Mouse (Mus musculus): Measurements from ENCODE around the gene Olfr1065.
"Not testable (repeated sequence)": the region's sequence is repeated elsewhere in the genome, so short reads cannot be mapped to it uniquely, and the experiment has no call there.

Gene Olfr1065

GRCm38 (mm10) chr2:86450491-86450890 lies at the start of gene Olfr1065:
Olfr1065 (minus strand) TSS chr2:86450591.
- not testable (repeated sequence) for DNase-seq (ENCODE audit: low read depth)

- DNase-seq (ENCODE audit: low read depth), result no peak
Measured at GRCm38 (mm10) chr2:86487286-86487685, 36.9 kb upstream of the Olfr1065 start, which contains the start of gene Olfr228. Olfr228 (minus strand) TSS chr2:86487386.

- no peak for DNase-seq (ENCODE audit: low read depth)
Measured at GRCm38 (mm10) chr2:86464442-86465109, 14.2 kb upstream of the Olfr1065 start.

GRCm38 (mm10) chr2:86460434-86460833 lies 10.0 kb upstream of the Olfr1065 start:
- no peak for DNase-seq (ENCODE audit: low read depth)

GRCm38 (mm10) chr2:86456169-86456568 lies 5.8 kb upstream of the Olfr1065 start, which contains the start of gene Olfr1066:
Olfr1066 (minus strand) TSS chr2:86456269.
- no peak for DNase-seq (ENCODE audit: low read depth)

- DNase-seq (ENCODE audit: low read depth), result not testable (repeated sequence)
Measured at GRCm38 (mm10) chr2:86442101-86442500, 8.3 kb downstream of the Olfr1065 start.

- DNase-seq (ENCODE audit: low read depth), result not testable (repeated sequence)
Measured at GRCm38 (mm10) chr2:86428511-86428910, 21.9 kb downstream of the Olfr1065 start.

- not testable (repeated sequence) for DNase-seq (ENCODE audit: low read depth)
Measured at GRCm38 (mm10) chr2:86426649-86427048, 23.7 kb downstream of the Olfr1065 start, which contains the start of gene Olfr1062. Olfr1062 (minus strand) TSS chr2:86426749.

GRCm38 (mm10) chr2:86413950-86414349 lies 36.4 kb downstream of the Olfr1065 start, which contains the start of gene Olfr1061:
Olfr1061 (minus strand) TSS chr2:86414050.
- DNase-seq (ENCODE audit: low read depth), result no peak

- no peak for DNase-seq (ENCODE audit: low read depth)
Measured at GRCm38 (mm10) chr2:86395114-86395513, 55.3 kb downstream of the Olfr1065 start.

All from c-Kit-positive CD71-negative TER-119-negative erythroid progenitor cells, embryonic 14.5 days (primary cell).